Mouse (Mus musculus) macrophage (primary cell): ENCODE results near the gene Gm13090. TPM values are rescaled to one million over a fixed set of nuclear protein-coding genes. Genes with fewer than 3 reads are reported as not detected.

Experiments
- H3K27ac ChIP-seq: fragments of 350-480 bp; formaldehyde crosslinking; 2 replicates; pipeline ENCODE4 v1.9.0; 2021
- H3K36me3 ChIP-seq: fragments of 350-480 bp; formaldehyde crosslinking; 2 replicates; pipeline ENCODE4 v1.9.0; 2021; ENCODE audit errors: inconsistent target
- H3K4me3 ChIP-seq: fragments of 350-480 bp; formaldehyde crosslinking; 2 replicates; pipeline ENCODE4 v1.9.0; 2021; ENCODE audit errors: inconsistent target
- H3K79me2 ChIP-seq: fragments of 350-480 bp; formaldehyde crosslinking; 2 replicates; pipeline ENCODE4 v1.9.0; 2021; ENCODE audit errors: inconsistent target
- WGBS: methylation state at CpG from one replicate; pipeline ENCODE4 v1.1.7; 2026; ENCODE audit warnings: inconsistent platforms; ENCODE audit not compliant: missing documents; 5-methylcytosine and 5-hydroxymethylcytosine counted together
- polyA plus RNA-seq: library from polyadenylated mRNA; stranded (reverse); fragments of 250-400 nt; gene quantifications from 3 replicates; pipeline ENCODE4 v1.2.4, GENCODE M21; 2018; ENCODE audit warnings: inconsistent platforms
- total RNA-seq, 78 experiments: library from RNA; depleted of rRNA; stranded (reverse); fragments of 250-400 nt; gene quantifications; 1 replicate in 9 of 78; 2 replicates in 24 of 78; 3 replicates in 43 of 78; 4 replicates in 2 of 78; pipeline ENCODE4 v1.2.4; 2018; ENCODE audit warnings: inconsistent platforms in 56 of 78

The Gm13090 gene
- total RNA-seq (2018; cell fraction: chromatin; rRNA removed) = not detected
- not detected for total RNA-seq (2018; cell fraction: cytosol; rRNA removed)
- total RNA-seq (2018; cell fraction: nucleus; rRNA removed) = not detected
- not detected in 3 replicates for polyA plus RNA-seq

- Histone ChIP-seq H3K36me3 (no peaks in the 10 kb centered on the region), H3K27ac (no peak within 1 kb of the TSS), H3K4me3 (no peak within 1 kb of the TSS), H3K79me2 (no peaks in the 10 kb centered on the region)
- WGBS = 83% methylated on average over 6 of the region's 7 CpGs
Measured at GRCm38 (mm10) chr4:151089270-151089669, at the start of gene Gm13090. Gm13090 (plus strand) TSS chr4:151089570.

DNA sequence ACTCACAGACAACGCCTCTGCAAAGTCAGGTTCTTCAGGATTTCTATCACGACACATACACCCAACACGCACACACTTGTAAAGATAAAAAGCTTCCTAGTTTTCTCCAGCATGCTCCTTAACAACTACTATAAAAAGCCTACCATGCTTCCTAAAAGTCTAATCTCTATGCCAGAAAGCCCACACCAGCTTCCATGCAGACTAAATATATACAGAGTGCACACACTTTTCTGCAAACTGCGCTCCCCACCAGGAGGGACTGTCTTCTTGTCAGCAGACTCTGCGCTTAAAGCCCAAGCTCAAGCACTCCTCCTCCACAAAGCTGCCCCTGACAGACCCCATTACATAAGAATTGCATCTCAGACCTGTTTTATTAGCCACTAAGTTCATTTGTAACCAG lies 47.9 kb upstream of the Gm13090 start:
- peaks cover 3% of the 10 kb centered on the region; the same call in 1 of the 2 replicates for H3K36me3 ChIP-seq
- no peak overlapping the region for H3K4me3 ChIP-seq
- no peaks in the 10 kb centered on the region for H3K79me2 ChIP-seq
- H3K27ac ChIP-seq = no peak overlapping the region
- 98% methylated on average over 5 of the region's 5 CpGs for WGBS

DNA sequence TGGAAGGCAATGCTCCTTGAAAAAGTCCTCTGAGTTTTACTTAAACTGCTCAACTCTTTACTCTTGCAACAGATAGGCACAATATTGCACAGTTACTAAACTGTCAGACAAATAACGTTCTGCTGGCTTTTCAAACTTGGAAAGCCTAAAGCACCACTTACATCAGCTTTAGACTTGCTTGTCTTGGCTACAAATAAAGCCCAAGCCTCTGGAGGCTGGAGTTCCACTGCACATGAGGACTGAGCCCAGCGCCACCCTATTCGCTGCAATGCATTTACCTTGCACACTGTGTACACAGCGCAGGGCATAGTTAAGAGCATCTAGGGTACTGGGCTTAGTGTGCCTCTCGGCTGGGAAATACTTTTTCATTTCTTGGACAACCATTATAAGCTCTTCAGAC lies 46.1 kb upstream of the Gm13090 start:
- Histone ChIP-seq H3K36me3 (peaks cover 7% of the 10 kb centered on the region; the same call in 1 of the 2 replicates), H3K27ac (no peak overlapping the region), H3K79me2 (no peaks in the 10 kb centered on the region), H3K4me3 (peak overlapping the region; percentile 61)
- 57% methylated on average over 5 of the region's 5 CpGs for WGBS

DNA sequence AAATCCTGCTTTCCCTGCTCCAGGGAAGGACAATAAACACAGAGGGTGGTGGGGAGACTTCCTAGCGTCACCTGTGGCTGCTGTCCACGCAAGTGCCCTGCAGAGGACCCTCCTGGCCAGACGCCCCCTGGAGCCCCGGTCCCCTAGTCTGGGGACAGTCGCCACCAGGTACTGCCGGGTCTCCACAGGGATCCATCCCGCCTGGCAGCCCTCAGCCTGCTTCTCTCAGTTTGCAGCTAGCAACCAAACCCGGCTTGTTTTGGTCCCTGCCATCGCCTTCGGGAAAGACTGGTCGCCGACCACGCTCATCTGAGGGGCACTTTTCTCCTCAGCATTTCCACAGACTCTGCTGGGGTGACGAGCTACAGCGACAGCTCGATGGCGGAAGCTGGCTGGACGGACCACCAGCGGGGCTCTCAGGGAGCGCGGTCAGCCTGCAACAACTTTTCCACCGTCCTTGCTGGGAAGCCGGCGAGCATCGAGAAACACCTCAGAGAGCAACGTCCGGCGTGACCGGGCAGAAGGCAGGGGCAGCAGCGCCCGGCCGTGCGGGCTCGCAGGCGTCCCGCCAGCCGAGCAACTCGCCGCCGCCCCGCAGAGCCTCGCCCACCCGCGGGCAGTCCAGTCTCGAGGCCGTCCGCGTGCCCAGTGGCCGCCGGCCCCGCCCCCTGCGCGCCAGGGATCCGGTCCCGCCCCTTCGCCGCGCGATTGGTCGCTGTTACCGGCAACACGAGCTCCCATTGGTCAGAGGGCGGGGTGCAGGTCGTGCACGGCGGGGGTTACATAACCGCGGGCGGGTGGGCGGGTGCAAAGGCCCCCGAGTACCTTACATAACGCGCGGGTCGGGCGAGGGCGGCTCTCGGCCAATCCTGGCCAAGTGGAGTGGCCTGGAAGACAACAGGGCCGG lies 45.1 kb upstream of the Gm13090 start, which contains the start of gene Per3:
Per3 (minus strand) TSS at position 629 of the 907 bp plus-strand sequence.
- Histone ChIP-seq H3K79me2 (peaks cover 5% of the 10 kb centered on the region; the same call in 1 of the 2 replicates), H3K36me3 (peaks cover 15% of the 10 kb centered on the region; the same call in 1 of the 2 replicates), H3K4me3 (peak within 1 kb of the TSS; percentile 61), H3K27ac (peak within 1 kb of the TSS; percentile 56)
- WGBS = under 1% methylated on average over 68 of the region's 79 CpGs

DNA sequence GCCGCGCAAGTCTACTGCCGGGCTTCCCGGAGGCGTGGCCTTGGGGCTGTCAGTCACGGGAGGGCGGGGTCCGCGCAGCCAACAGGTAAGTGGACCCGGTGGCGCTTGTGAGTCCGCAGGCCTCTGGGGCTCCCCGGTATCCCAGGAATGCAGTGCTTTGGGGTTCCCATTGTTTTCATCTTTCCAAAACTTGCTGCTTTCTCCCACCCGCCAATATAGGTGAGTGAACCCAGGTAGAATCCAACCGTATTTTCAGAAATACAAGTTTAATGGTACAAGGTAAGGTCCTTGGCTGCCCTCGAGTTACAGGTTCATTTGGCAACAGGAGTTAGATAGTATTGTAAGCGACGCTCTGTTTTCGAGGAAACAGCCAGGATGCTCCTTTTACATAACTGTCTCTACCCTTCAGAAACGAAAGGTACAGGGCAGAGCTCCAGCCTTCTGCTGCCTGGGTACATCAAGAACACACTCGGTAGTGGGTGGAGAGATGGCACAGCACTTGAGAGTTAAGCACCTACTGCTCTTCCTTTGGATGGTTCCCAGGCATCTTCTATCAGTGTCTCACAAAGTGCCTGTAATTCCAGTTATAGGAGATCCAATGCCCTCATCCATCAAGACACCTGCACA lies 44.3 kb upstream of the Gm13090 start:
- Histone ChIP-seq H3K79me2 (peaks cover 12% of the 10 kb centered on the region; the same call in 1 of the 2 replicates), H3K27ac (no peak overlapping the region), H3K36me3 (peaks cover 21% of the 10 kb centered on the region; the same call in 1 of the 2 replicates), H3K4me3 (peak overlapping the region; percentile 30)
- WGBS = 5% methylated on average over 21 of the region's 21 CpGs

DNA sequence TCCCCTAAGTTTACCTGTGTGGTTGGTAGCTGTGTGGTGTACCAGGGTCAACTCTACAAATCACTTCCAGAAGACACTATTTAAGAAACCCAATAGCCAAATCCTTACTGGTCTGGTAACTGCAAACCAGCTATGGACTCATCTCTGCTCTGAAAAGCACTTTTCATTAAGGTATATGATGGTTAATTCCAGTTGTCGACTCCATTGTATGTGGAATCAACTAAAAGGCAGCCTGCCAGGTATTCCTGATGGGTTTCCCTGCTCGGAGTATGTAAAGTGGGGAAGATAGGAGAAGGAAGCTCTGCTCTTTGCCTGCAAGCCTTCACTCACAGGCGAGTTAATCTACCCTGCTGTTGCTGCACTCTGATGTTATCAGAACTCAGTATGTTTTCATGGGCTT lies 42.8 kb upstream of the Gm13090 start:
- Histone ChIP-seq H3K36me3 (peaks cover 22% of the 10 kb centered on the region; the same call in 1 of the 2 replicates), H3K4me3 (no peak overlapping the region), H3K79me2 (peaks cover 26% of the 10 kb centered on the region; the same call in 1 of the 2 replicates), H3K27ac (no peak overlapping the region)
- 92% methylated on average over 3 of the region's 3 CpGs for WGBS

DNA sequence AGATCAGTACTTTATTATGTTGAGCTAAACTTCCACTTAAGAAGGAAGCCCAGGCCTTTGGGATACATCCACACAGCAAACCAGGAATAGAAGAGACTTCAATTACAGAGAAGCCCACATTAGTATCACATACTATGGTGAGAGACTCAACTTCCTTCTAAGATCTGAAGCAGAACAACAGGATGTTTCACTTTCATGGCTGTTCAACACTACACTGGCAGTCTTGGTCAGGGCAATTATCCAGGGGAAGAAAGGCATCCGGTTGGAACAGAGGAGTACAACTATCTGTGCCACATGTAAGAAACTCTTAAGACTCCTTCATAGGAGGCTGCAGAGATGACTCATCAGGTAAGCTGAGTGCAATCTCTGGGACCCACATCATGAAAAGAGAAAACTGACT lies 38.2 kb upstream of the Gm13090 start:
- H3K36me3 ChIP-seq = peaks cover 31% of the 10 kb centered on the region; the same call in 1 of the 2 replicates
- WGBS = 31% methylated on average over 1 of the region's 1 CpGs

GRCm38 (mm10) chr4:151057347-151058321 lies 31.7 kb upstream of the Gm13090 start, which contains the start of gene Vamp3:
Vamp3 (minus strand) TSS chr4:151057963.
- H3K27ac ChIP-seq = peak within 1 kb of the TSS; percentile 49
- H3K79me2 ChIP-seq = peaks cover 47% of the 10 kb centered on the region
- WGBS = under 1% methylated on average over 109 of the region's 114 CpGs
- H3K4me3 ChIP-seq = peak within 1 kb of the TSS; percentile 61
- peaks cover 9% of the 10 kb centered on the region; the same call in 1 of the 2 replicates for H3K36me3 ChIP-seq

More for the DNA sequence above, 38.2 kb upstream of the Gm13090 start:
- Histone ChIP-seq H3K27ac (no peak overlapping the region), H3K79me2 (peaks cover 73% of the 10 kb centered on the region), H3K4me3 (no peak overlapping the region)

- Histone ChIP-seq H3K27ac (peak overlapping the region; percentile 49), H3K4me3 (peak overlapping the region; percentile 38; the same call in 1 of the 2 replicates), H3K79me2 (peaks cover 37% of the 10 kb centered on the region), H3K36me3 (0 out of 2 replicates have a peak, but pooled peaks cover 9% of the 10 kb centered on the region)
- 88% methylated on average over 4 of the region's 4 CpGs for WGBS
Measured at GRCm38 (mm10) chr4:151058634-151059033, 30.7 kb upstream of the Gm13090 start.

GRCm38 (mm10) chr4:151059566-151059965 lies 29.8 kb upstream of the Gm13090 start:
- Histone ChIP-seq H3K36me3 (0 out of 2 replicates have a peak, but pooled peaks cover 4% of the 10 kb centered on the region), H3K4me3 (no peak overlapping the region), H3K79me2 (peaks cover 28% of the 10 kb centered on the region), H3K27ac (no peak overlapping the region)
- 97% methylated on average over 4 of the region's 4 CpGs for WGBS

DNA sequence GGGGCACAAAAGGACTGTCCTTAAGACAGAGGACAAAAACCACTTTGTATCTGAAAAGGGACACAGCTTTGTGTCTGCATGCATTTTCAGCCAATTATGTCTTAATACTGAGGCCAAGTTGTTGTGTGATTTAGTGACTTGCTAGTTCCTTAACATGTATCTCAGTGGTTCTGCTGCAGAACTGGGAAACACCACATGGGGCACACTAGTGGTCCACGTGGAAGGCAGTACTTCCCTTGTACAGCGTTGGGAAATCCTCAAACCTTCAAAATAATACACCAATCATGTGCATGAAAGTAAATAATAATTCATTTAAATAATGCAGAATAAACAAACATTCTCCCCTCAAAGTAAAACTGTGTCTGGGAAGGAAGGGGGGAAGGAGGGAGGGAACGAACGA lies 20.6 kb upstream of the Gm13090 start:
- Histone ChIP-seq H3K36me3 (no peaks in the 10 kb centered on the region), H3K27ac (no peak overlapping the region), H3K4me3 (no peak overlapping the region), H3K79me2 (no peaks in the 10 kb centered on the region)
- WGBS = 19% methylated on average over 4 of the region's 4 CpGs

- WGBS = 8% methylated on average over 7 of the region's 7 CpGs
- H3K27ac ChIP-seq = peak overlapping the region; percentile 52
- H3K79me2 ChIP-seq = no peaks in the 10 kb centered on the region
- H3K4me3 ChIP-seq = no peak overlapping the region
- H3K36me3 ChIP-seq = no peaks in the 10 kb centered on the region
Measured at GRCm38 (mm10) chr4:151070962-151071361, 18.4 kb upstream of the Gm13090 start.

GRCm38 (mm10) chr4:151073108-151073744 lies 16.1 kb upstream of the Gm13090 start:
- H3K4me3 ChIP-seq = no peak overlapping the region
- whole genome bisulfite sequencing = 41% methylated on average over 13 of the region's 13 CpGs
- no peaks in the 10 kb centered on the region for H3K36me3 ChIP-seq
- no peak overlapping the region for H3K27ac ChIP-seq
- no peaks in the 10 kb centered on the region for H3K79me2 ChIP-seq
